Mouse (Mus musculus) cerebellum, adult 2 months (tissue): ENCODE measurements at regions not wholly inside any gene's neighbourhood (a gene's known extent, or its start where the extent isn't known, plus 50 kb on each side); places are given as distances from the start of the nearest gene placed in this dataset.

Experiments
- CTCF ChIP-seq: fragments of 200-500 bp; IDR thresholded peaks from 2 replicates; pipeline ENCODE4 v1.5.1; 2011; ENCODE audit warnings: low read depth, mild to moderate bottlenecking, control low read depth, low read length, moderate library complexity, borderline replicate concordance; ENCODE audit not compliant: insufficient read depth
- POLR2A ChIP-seq: fragments of 200-500 bp; IDR thresholded peaks from 2 replicates; pipeline ENCODE4 v1.6.1; 2011; ENCODE audit warnings: low read length, control low read depth, borderline replicate concordance; ENCODE audit not compliant: insufficient read depth

GRCm38 (mm10) chr8:49360121-49360520 is 516.4 kb upstream of the Tenm3 start:
- no peak for TF ChIP-seq CTCF
- TF ChIP-seq POLR2A, result no peak
